Mouse (Mus musculus) olfactory bulb, adult 2 months (tissue): ENCODE measurements at regions not wholly inside any gene's neighbourhood (a gene's known extent, or its start where the extent isn't known, plus 50 kb on each side); places are given as distances from the start of the nearest gene placed in this dataset.

ENCODE experiments used
- H3K27ac ChIP-seq: fragments of 200-500 bp; 2 replicates; pipeline ENCODE4 v1.5.1; 2012; ENCODE audit warnings: low read depth, low read length; ENCODE audit not compliant: insufficient read depth
- H3K4me1 ChIP-seq: fragments of 200-500 bp; 2 replicates; pipeline ENCODE4 v1.6.1; 2012; ENCODE audit warnings: low read length; ENCODE audit not compliant: control insufficient read depth, insufficient read depth
- H3K4me3 ChIP-seq: fragments of 200-500 bp; 2 replicates; pipeline ENCODE4 v1.5.1; 2012; ENCODE audit warnings: mild to moderate bottlenecking, low read depth, low read length, moderate library complexity; ENCODE audit not compliant: insufficient read depth
- CTCF ChIP-seq: fragments of 200-500 bp; IDR thresholded peaks from 2 replicates; pipeline ENCODE4 v1.5.1; 2012; ENCODE audit warnings: low read depth, mild to moderate bottlenecking, low read length, moderate library complexity; ENCODE audit not compliant: insufficient read depth
- POLR2A ChIP-seq: fragments of 200-500 bp; IDR thresholded peaks from 2 replicates; pipeline ENCODE4 v1.6.1; 2012; ENCODE audit warnings: mild to moderate bottlenecking, low read depth, low read length, moderate library complexity; ENCODE audit not compliant: insufficient read depth
- WGBS: fragments of 180-500 bp; shearing (Covaris S2); methylation state at CpG from one replicate; pipeline ENCODE4 v1.1.7; 2018; 5-methylcytosine and 5-hydroxymethylcytosine counted together

GRCm38 (mm10) chr8:91996305-91997022, 194.6 kb upstream of the Irx3 start:
- Histone ChIP-seq H3K4me3 (no peak overlapping the region), H3K4me1 (peaks cover 5% of the 10 kb centered on the region; the same call in 1 of the 2 replicates), H3K27ac (no peak overlapping the region)
- 63% methylated on average over 10 of the region's 10 CpGs for WGBS
- no peak for TF ChIP-seq POLR2A
- TF ChIP-seq CTCF = no peak

GRCm38 (mm10) chr8:91995407-91996144, 193.7 kb upstream of the Irx3 start:
- 74% methylated on average over 9 of the region's 9 CpGs for WGBS
- Histone ChIP-seq H3K4me3 (no peak overlapping the region), H3K27ac (no peak overlapping the region), H3K4me1 (peaks cover 6% of the 10 kb centered on the region; the same call in 1 of the 2 replicates)
- no peak for TF ChIP-seq CTCF
- no peak for TF ChIP-seq POLR2A

- H3K4me3 ChIP-seq = no peak overlapping the region
Observed at GRCm38 (mm10) chr8:91991542-91992452, 189.9 kb upstream of the Irx3 start.

GRCm38 (mm10) chr8:91990952-91991351, 189.1 kb upstream of the Irx3 start:
- WGBS = 58% methylated on average over 5 of the region's 5 CpGs
- Histone ChIP-seq H3K27ac (no peak overlapping the region), H3K4me1 (peaks cover 6% of the 10 kb centered on the region; the same call in 1 of the 2 replicates), H3K4me3 (no peak overlapping the region)
- TF ChIP-seq POLR2A (no peak), CTCF (no peak)

More at GRCm38 (mm10) chr8:91991542-91992452, 189.9 kb upstream of the Irx3 start:
- no peak overlapping the region for H3K27ac ChIP-seq
- no peak for TF ChIP-seq CTCF
- no peak for TF ChIP-seq POLR2A
- peaks cover 6% of the 10 kb centered on the region; the same call in 1 of the 2 replicates for H3K4me1 ChIP-seq
- WGBS = 20% methylated on average over 25 of the region's 25 CpGs

- TF ChIP-seq POLR2A (no peak), CTCF (no peak)
- Histone ChIP-seq H3K4me3 (no peak overlapping the region), H3K27ac (no peak overlapping the region), H3K4me1 (peaks cover 6% of the 10 kb centered on the region; the same call in 1 of the 2 replicates)
- 77% methylated on average over 3 of the region's 3 CpGs for WGBS
Observed at GRCm38 (mm10) chr8:91990048-91990447, 188.2 kb upstream of the Irx3 start.

GRCm38 (mm10) chr8:91988866-91989633, 187.2 kb upstream of the Irx3 start:
- H3K4me1 ChIP-seq = peaks cover 6% of the 10 kb centered on the region; the same call in 1 of the 2 replicates
- no peak overlapping the region for H3K27ac ChIP-seq
- TF ChIP-seq POLR2A (no peak), CTCF (no peak)
- 86% methylated on average over 11 of the region's 11 CpGs for WGBS
- no peak overlapping the region for H3K4me3 ChIP-seq

GRCm38 (mm10) chr8:91987854-91988253, 186.0 kb upstream of the Irx3 start:
- Histone ChIP-seq H3K4me1 (peaks cover 6% of the 10 kb centered on the region; the same call in 1 of the 2 replicates), H3K4me3 (no peak overlapping the region), H3K27ac (no peak overlapping the region)
- WGBS = 74% methylated on average over 6 of the region's 6 CpGs
- no peak for TF ChIP-seq CTCF
- no peak for TF ChIP-seq POLR2A

- no peak overlapping the region for H3K4me3 ChIP-seq
- TF ChIP-seq CTCF = no peak
- TF ChIP-seq POLR2A = no peak
- WGBS = 83% methylated on average over 2 of the region's 2 CpGs
- H3K27ac ChIP-seq = no peak overlapping the region
- H3K4me1 ChIP-seq = no peaks in the 10 kb centered on the region
Observed at GRCm38 (mm10) chr8:91983171-91983570, 181.3 kb upstream of the Irx3 start.
